Mouse (Mus musculus) left cerebral cortex, adult 11 months (tissue): ENCODE measurements around the gene 4933405L10Rik.

Experiments
- DNase-seq: peaks from one replicate; pipeline ENCODE4 v3.0.0; 2022; ENCODE audit warnings: low spot score

4933405L10Rik gene

DNA sequence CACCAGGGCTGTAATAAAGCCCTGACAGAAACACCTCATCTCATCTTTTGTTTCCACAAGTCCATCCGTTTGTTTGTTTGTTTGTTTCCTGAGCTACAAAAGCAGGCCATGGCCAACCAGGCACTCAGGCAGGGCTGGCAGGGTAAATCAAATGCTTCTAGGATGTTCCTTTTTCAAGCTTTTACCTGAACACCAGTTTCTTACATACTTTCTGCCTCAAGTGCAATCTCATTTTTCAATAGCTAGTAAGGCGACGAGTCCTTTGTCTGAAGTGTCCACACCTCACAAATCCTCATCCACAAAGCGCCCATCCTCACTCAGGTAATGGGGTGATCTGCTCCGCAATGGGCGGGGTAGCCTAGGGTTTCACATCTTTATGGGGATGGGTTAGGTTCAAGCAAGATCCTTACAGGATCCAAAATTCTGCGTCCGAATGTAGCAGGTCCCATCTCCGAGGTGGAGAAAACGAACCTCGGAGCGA, 50.4 kb downstream of the 4933405L10Rik start:
- no peak for DNase-seq

DNA sequence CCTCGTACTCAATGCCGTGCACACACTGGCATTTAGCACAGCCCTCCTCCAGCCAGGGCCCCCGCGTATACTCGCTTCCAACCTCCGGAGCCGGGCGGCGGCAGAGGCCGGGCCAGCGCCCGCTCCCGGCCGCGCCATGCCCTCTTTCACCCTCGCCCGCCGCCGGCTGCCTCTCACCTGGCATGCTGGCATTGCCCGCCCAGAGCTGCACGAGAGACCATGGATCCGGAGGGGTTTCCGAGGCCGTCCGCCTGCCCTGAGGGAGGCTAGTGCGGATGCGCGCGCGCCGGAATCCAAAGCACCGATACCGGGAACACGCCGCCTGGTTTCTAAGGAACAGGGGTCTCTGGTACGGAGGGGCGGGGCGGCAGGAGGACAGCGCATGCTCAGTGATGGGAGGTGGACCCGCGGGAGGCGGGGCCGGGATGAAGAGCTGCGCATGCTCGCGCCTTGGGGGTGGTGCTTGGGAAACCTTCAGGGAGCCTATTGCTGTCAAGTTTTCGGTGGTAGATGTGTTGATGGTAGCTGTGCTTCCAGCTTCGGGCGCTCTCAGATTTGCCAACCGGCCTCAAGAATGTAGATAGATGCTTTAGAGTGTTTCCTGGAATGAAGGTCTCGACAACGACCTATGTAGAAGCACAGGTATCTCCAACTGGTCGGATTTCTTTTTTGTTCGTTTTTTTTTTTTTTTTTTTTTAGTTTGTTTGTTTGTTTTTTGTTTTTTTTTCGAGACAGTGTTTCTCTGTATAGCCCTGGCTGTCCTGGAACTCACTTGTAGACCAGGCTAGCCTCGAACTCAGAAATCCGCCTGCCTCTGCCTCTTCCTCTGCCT, 51.0 kb downstream of the 4933405L10Rik start, which contains the start of gene Gfod2:
Gfod2 (minus strand) TSS at position 388 of the 832 bp plus-strand sequence.
- peak; percentile 93 for DNase-seq
